Mouse (Mus musculus) forebrain, embryonic 14.5 days (tissue): Measurements from ENCODE around the gene Erc1. TPM values are rescaled to one million over a fixed set of nuclear protein-coding genes. Genes with fewer than 3 reads are reported as not detected.
A peak's percentile ranks its signal among the peaks of the same experiment; 100 is the strongest.

ENCODE experiments used
- ATAC-seq: fragments of 200-750 bp; cut with Nextera tagmentation; 2 replicates; pipeline ENCODE4 v1.8.0; 2017; ENCODE audit warnings: mild to moderate bottlenecking, moderate library complexity
- DNase-seq: peaks from one replicate; pipeline ENCODE4 v3.0.0-alpha.2; 2015; ENCODE audit warnings: low spot score
- H3K27ac ChIP-seq: fragments of 300-500 bp; sonication (generic); 2 replicates; pipeline ENCODE4 v1.5.1; 2014; ENCODE audit warnings: low read depth, mild to moderate bottlenecking, control low read depth, low read length, moderate library complexity
- H3K27me3 ChIP-seq: fragments of 300-500 bp; sonication (generic); replicated peaks from 2 replicates; pipeline ENCODE4 v1.6.1; 2014; ENCODE audit warnings: low read length, control low read depth, mixed read lengths; ENCODE audit not compliant: control insufficient read depth, insufficient read depth
- H3K36me3 ChIP-seq: fragments of 300-500 bp; sonication (generic); 2 replicates; pipeline ENCODE4 v1.6.1; 2014; ENCODE audit warnings: low read length, control low read depth; ENCODE audit not compliant: control insufficient read depth, insufficient read depth
- H3K4me1 ChIP-seq: fragments of 300-500 bp; sonication (generic); 2 replicates; pipeline ENCODE4 v1.6.1; 2014; ENCODE audit warnings: antibody characterized with exemption, low read length, control low read depth; ENCODE audit not compliant: control insufficient read depth, insufficient read depth
- H3K4me2 ChIP-seq: fragments of 300-500 bp; sonication (generic); 2 replicates; pipeline ENCODE4 v1.6.1; 2014; ENCODE audit warnings: mild to moderate bottlenecking, control low read depth, low read length
- H3K4me3 ChIP-seq: fragments of 300-500 bp; sonication (generic); 2 replicates; pipeline ENCODE4 v1.5.1; 2014; ENCODE audit warnings: low read depth, low read length, control low read depth
- H3K9ac ChIP-seq: fragments of 300-500 bp; sonication (generic); 2 replicates; pipeline ENCODE4 v1.6.1; 2014; ENCODE audit warnings: mild to moderate bottlenecking, low read length, control low read depth, moderate library complexity
- H3K9me3 ChIP-seq: fragments of 300-500 bp; sonication (generic); replicated peaks from 2 replicates; pipeline ENCODE4 v1.6.1; 2016; ENCODE audit warnings: low read length, control low read depth, mixed read lengths; ENCODE audit not compliant: control insufficient read depth
- WGBS: fragments of 180-500 bp; shearing (Covaris S2); extraction: QIAGEN DNeasy Blood & Tissue Kit; methylation state at CpG from one replicate; pipeline ENCODE4 v1.1.7; 2014; 5-methylcytosine and 5-hydroxymethylcytosine counted together
- polyA plus RNA-seq: library from polyadenylated mRNA; unstranded; fragments of >200 nt; fragmentation: Nextera tagmentation; extraction: Ambion mirVana; gene quantifications from 2 replicates; pipeline ENCODE4 v1.2.1, GENCODE M21; 2014

Erc1 gene
- polyA plus RNA-seq, 1 experiment from 2014 or later: 28.1 TPM

GRCm38 (mm10) chr6:119711649-119712305, 136.2 kb downstream of the Erc1 start:
- no peak overlapping the region for H3K27ac ChIP-seq
- no peak overlapping the region for H3K4me2 ChIP-seq
- 69% methylated on average over 8 of the region's 8 CpGs for WGBS
- H3K36me3 ChIP-seq: peaks cover 11% of the 10 kb centered on the region
- H3K4me1 ChIP-seq: no peaks in the 10 kb centered on the region
- no peaks in the 10 kb centered on the region for H3K27me3 ChIP-seq
- no peak overlapping the region for H3K9ac ChIP-seq
- DNase-seq (no peak), ATAC-seq (no peak)
- no peak overlapping the region for H3K4me3 ChIP-seq
- H3K9me3 ChIP-seq: no peaks in the 10 kb centered on the region

GRCm38 (mm10) chr6:119709552-119709951, 138.4 kb downstream of the Erc1 start:
- ATAC-seq: no peak
- Histone ChIP-seq H3K9me3 (no peaks in the 10 kb centered on the region), H3K27me3 (no peaks in the 10 kb centered on the region), H3K4me1 (no peaks in the 10 kb centered on the region), H3K4me3 (no peak overlapping the region), H3K36me3 (peaks cover 11% of the 10 kb centered on the region), H3K9ac (no peak overlapping the region), H3K4me2 (no peak overlapping the region), H3K27ac (no peak overlapping the region)
- peak; percentile 28 for DNase-seq

GRCm38 (mm10) chr6:119707911-119708310, 140.1 kb downstream of the Erc1 start:
- no peak overlapping the region for H3K27ac ChIP-seq
- 84% methylated on average over 5 of the region's 5 CpGs for WGBS
- no peaks in the 10 kb centered on the region for H3K9me3 ChIP-seq
- no peaks in the 10 kb centered on the region for H3K27me3 ChIP-seq
- no peaks in the 10 kb centered on the region for H3K4me1 ChIP-seq
- no peak overlapping the region for H3K4me3 ChIP-seq
- ATAC-seq (no peak), DNase-seq (no peak)
- no peak overlapping the region for H3K4me2 ChIP-seq
- no peak overlapping the region for H3K9ac ChIP-seq
- peaks cover 3% of the 10 kb centered on the region; the same call in 1 of the 2 replicates for H3K36me3 ChIP-seq

- H3K27me3 ChIP-seq: no peaks in the 10 kb centered on the region
- H3K36me3 ChIP-seq: 0 out of 2 replicates have a peak, but pooled peaks cover 2% of the 10 kb centered on the region
- DNase-seq (no peak), ATAC-seq (no peak)
- H3K4me2 ChIP-seq: no peak overlapping the region
- H3K9ac ChIP-seq: no peak overlapping the region
- H3K4me3 ChIP-seq: no peak overlapping the region
- no peaks in the 10 kb centered on the region for H3K4me1 ChIP-seq
- H3K9me3 ChIP-seq: no peaks in the 10 kb centered on the region
- H3K27ac ChIP-seq: no peak overlapping the region
- WGBS: 88% methylated on average over 2 of the region's 2 CpGs
Observed at GRCm38 (mm10) chr6:119704899-119705298, 143.1 kb downstream of the Erc1 start.

- H3K4me1 ChIP-seq: no peaks in the 10 kb centered on the region
- H3K27ac ChIP-seq: no peak overlapping the region
- peaks cover 11% of the 10 kb centered on the region for H3K36me3 ChIP-seq
- H3K9me3 ChIP-seq: no peaks in the 10 kb centered on the region
- no peak for DNase-seq
- WGBS: 90% methylated on average over 5 of the region's 5 CpGs
- no peak overlapping the region for H3K4me3 ChIP-seq
- no peak overlapping the region for H3K4me2 ChIP-seq
- no peaks in the 10 kb centered on the region for H3K27me3 ChIP-seq
- H3K9ac ChIP-seq: no peak overlapping the region
- no peak for ATAC-seq
Observed at GRCm38 (mm10) chr6:119692754-119693153, 155.2 kb downstream of the Erc1 start.

GRCm38 (mm10) chr6:119686470-119686869, 161.5 kb downstream of the Erc1 start:
- no peak overlapping the region for H3K9ac ChIP-seq
- ATAC-seq (no peak), DNase-seq (no peak)
- H3K4me1 ChIP-seq: no peaks in the 10 kb centered on the region
- H3K9me3 ChIP-seq: no peaks in the 10 kb centered on the region
- no peak overlapping the region for H3K4me2 ChIP-seq
- peaks cover 9% of the 10 kb centered on the region for H3K36me3 ChIP-seq
- no peak overlapping the region for H3K27ac ChIP-seq
- H3K4me3 ChIP-seq: no peak overlapping the region
- H3K27me3 ChIP-seq: no peaks in the 10 kb centered on the region

- WGBS: 95% methylated on average over 2 of the region's 2 CpGs
- DNase-seq (no peak), ATAC-seq (no peak)
Observed at GRCm38 (mm10) chr6:119680746-119681145, 167.2 kb downstream of the Erc1 start.

GRCm38 (mm10) chr6:119674811-119675209, 173.2 kb downstream of the Erc1 start:
- DNase-seq (no peak), ATAC-seq (no peak; the same call in 1 of the 2 replicates)
- no peaks in the 10 kb centered on the region for H3K27me3 ChIP-seq
- H3K4me2 ChIP-seq: no peak overlapping the region
- H3K27ac ChIP-seq: no peak overlapping the region
- WGBS: 58% methylated on average over 7 of the region's 7 CpGs
- no peak overlapping the region for H3K9ac ChIP-seq
- H3K9me3 ChIP-seq: no peaks in the 10 kb centered on the region
- peaks cover 7% of the 10 kb centered on the region for H3K4me1 ChIP-seq
- 0 out of 2 replicates have a peak, but pooled peaks cover 6% of the 10 kb centered on the region for H3K36me3 ChIP-seq
- no peak overlapping the region for H3K4me3 ChIP-seq

More at GRCm38 (mm10) chr6:119680746-119681145, 167.2 kb downstream of the Erc1 start:
- H3K4me2 ChIP-seq: no peak overlapping the region
- no peak overlapping the region for H3K27ac ChIP-seq
- no peak overlapping the region for H3K9ac ChIP-seq
- no peaks in the 10 kb centered on the region for H3K27me3 ChIP-seq
- no peak overlapping the region for H3K4me3 ChIP-seq
- H3K36me3 ChIP-seq: peaks cover 6% of the 10 kb centered on the region; the same call in 1 of the 2 replicates
- H3K9me3 ChIP-seq: no peaks in the 10 kb centered on the region
- no peaks in the 10 kb centered on the region for H3K4me1 ChIP-seq

GRCm38 (mm10) chr6:119674201-119674810, 173.7 kb downstream of the Erc1 start:
- no peak overlapping the region for H3K4me2 ChIP-seq
- WGBS: 27% methylated on average over 5 of the region's 5 CpGs
- H3K36me3 ChIP-seq: 0 out of 2 replicates have a peak, but pooled peaks cover 6% of the 10 kb centered on the region
- ATAC-seq (peak; percentile 75), DNase-seq (peak; percentile 62)
- H3K9me3 ChIP-seq: no peaks in the 10 kb centered on the region
- peak overlapping the region; percentile 44; the same call in 1 of the 2 replicates for H3K27ac ChIP-seq
- H3K9ac ChIP-seq: no peak overlapping the region
- H3K4me1 ChIP-seq: peaks cover 7% of the 10 kb centered on the region
- H3K4me3 ChIP-seq: no peak overlapping the region
- no peaks in the 10 kb centered on the region for H3K27me3 ChIP-seq
